Mouse (Mus musculus): ENCODE measurements around the gene Dtnbp1. TPM values are rescaled to one million over a fixed set of nuclear protein-coding genes. Genes with fewer than 3 reads are reported as not detected.

Dtnbp1 gene
- polyA plus RNA-seq, 1 experiment from 2014 or later: 28.6 TPM

GRCm38 (mm10) chr13:44921721-44922120 is 80.2 kb downstream of the Dtnbp1 start:
- H3K9me3 ChIP-seq (replicated peaks): no peaks in the 10 kb centered on the region
- WGBS (ENCODE audit: insufficient replicate concordance): 81% methylated on average over 5 of the region's 5 CpGs
- no peak overlapping the region for H3K4me3 ChIP-seq (replicated peaks)
- H3K4me2 ChIP-seq: no peak overlapping the region
- no peak overlapping the region for H3K9ac ChIP-seq
- H3K27me3 ChIP-seq: no peaks in the 10 kb centered on the region
- H3K36me3 ChIP-seq (replicated peaks): peaks cover 88% of the 10 kb centered on the region
- no peak overlapping the region for H3K27ac ChIP-seq (replicated peaks)
- no peaks in the 10 kb centered on the region for H3K4me1 ChIP-seq (replicated peaks)
- ATAC-seq (ENCODE audit: insufficient read depth): no peak

GRCm38 (mm10) chr13:44921095-44921494 is 80.9 kb downstream of the Dtnbp1 start:
- Histone ChIP-seq H3K27ac (replicated peaks) (no peak overlapping the region), H3K4me2 (no peak overlapping the region), H3K4me1 (replicated peaks) (peaks cover 1% of the 10 kb centered on the region; the same call in 1 of the 2 replicates), H3K36me3 (replicated peaks) (peaks cover 94% of the 10 kb centered on the region), H3K9ac (no peak overlapping the region), H3K9me3 (replicated peaks) (no peaks in the 10 kb centered on the region), H3K27me3 (no peaks in the 10 kb centered on the region), H3K4me3 (replicated peaks) (no peak overlapping the region)
- no peak for ATAC-seq (ENCODE audit: insufficient read depth)
- 68% methylated on average over 10 of the region's 10 CpGs for WGBS (ENCODE audit: insufficient replicate concordance)

GRCm38 (mm10) chr13:44918269-44918668 is 83.7 kb downstream of the Dtnbp1 start:
- Histone ChIP-seq H3K9me3 (replicated peaks) (no peaks in the 10 kb centered on the region), H3K4me2 (no peak overlapping the region), H3K4me1 (replicated peaks) (peaks cover 21% of the 10 kb centered on the region), H3K36me3 (replicated peaks) (peaks cover 98% of the 10 kb centered on the region), H3K9ac (no peak overlapping the region), H3K27me3 (no peaks in the 10 kb centered on the region), H3K4me3 (replicated peaks) (no peak overlapping the region), H3K27ac (replicated peaks) (no peak overlapping the region)
- no peak for ATAC-seq (ENCODE audit: insufficient read depth)
- WGBS (ENCODE audit: insufficient replicate concordance): 85% methylated on average over 2 of the region's 2 CpGs

- H3K36me3 ChIP-seq (replicated peaks): peaks cover 98% of the 10 kb centered on the region
- H3K4me3 ChIP-seq (replicated peaks): no peak overlapping the region
- 83% methylated on average over 4 of the region's 4 CpGs for whole genome bisulfite sequencing (ENCODE audit: insufficient replicate concordance)
- no peak overlapping the region for H3K9ac ChIP-seq
- no peak overlapping the region for H3K27ac ChIP-seq (replicated peaks)
- no peak overlapping the region for H3K4me2 ChIP-seq
- no peaks in the 10 kb centered on the region for H3K27me3 ChIP-seq
- H3K4me1 ChIP-seq (replicated peaks): peaks cover 21% of the 10 kb centered on the region
- no peaks in the 10 kb centered on the region for H3K9me3 ChIP-seq (replicated peaks)
- ATAC-seq (ENCODE audit: insufficient read depth): no peak
Observed at GRCm38 (mm10) chr13:44917202-44917601, 84.7 kb downstream of the Dtnbp1 start.

GRCm38 (mm10) chr13:44915945-44916344 is 86.0 kb downstream of the Dtnbp1 start:
- H3K27me3 ChIP-seq: no peaks in the 10 kb centered on the region
- no peak overlapping the region for H3K9ac ChIP-seq
- 52% methylated on average over 4 of the region's 4 CpGs for WGBS (ENCODE audit: insufficient replicate concordance)
- H3K27ac ChIP-seq (replicated peaks): no peak overlapping the region
- peaks cover 21% of the 10 kb centered on the region for H3K4me1 ChIP-seq (replicated peaks)
- H3K4me2 ChIP-seq: no peak overlapping the region
- H3K4me3 ChIP-seq (replicated peaks): no peak overlapping the region
- no peak for ATAC-seq (ENCODE audit: insufficient read depth)
- no peaks in the 10 kb centered on the region for H3K9me3 ChIP-seq (replicated peaks)
- peaks cover 97% of the 10 kb centered on the region for H3K36me3 ChIP-seq (replicated peaks)

GRCm38 (mm10) chr13:44915382-44915781 is 86.6 kb downstream of the Dtnbp1 start:
- peaks cover 97% of the 10 kb centered on the region for H3K36me3 ChIP-seq (replicated peaks)
- no peaks in the 10 kb centered on the region for H3K9me3 ChIP-seq (replicated peaks)
- ATAC-seq (ENCODE audit: insufficient read depth): peak; percentile 56; the same call in 1 of the 2 replicates

GRCm38 (mm10) chr13:44913560-44913959 is 88.4 kb downstream of the Dtnbp1 start:
- Histone ChIP-seq H3K4me2 (no peak overlapping the region), H3K27ac (replicated peaks) (no peak overlapping the region), H3K27me3 (no peaks in the 10 kb centered on the region), H3K4me3 (replicated peaks) (no peak overlapping the region), H3K4me1 (replicated peaks) (peaks cover 21% of the 10 kb centered on the region), H3K9ac (no peak overlapping the region), H3K9me3 (replicated peaks) (no peaks in the 10 kb centered on the region), H3K36me3 (replicated peaks) (peaks cover 96% of the 10 kb centered on the region)
- WGBS (ENCODE audit: insufficient replicate concordance): 69% methylated on average over 7 of the region's 7 CpGs
- no peak for ATAC-seq (ENCODE audit: insufficient read depth)

More at GRCm38 (mm10) chr13:44915382-44915781, 86.6 kb downstream of the Dtnbp1 start:
- Histone ChIP-seq H3K4me2 (no peak overlapping the region), H3K4me1 (replicated peaks) (peaks cover 21% of the 10 kb centered on the region), H3K4me3 (replicated peaks) (no peak overlapping the region), H3K27ac (replicated peaks) (no peak overlapping the region), H3K27me3 (no peaks in the 10 kb centered on the region), H3K9ac (no peak overlapping the region)
- WGBS (ENCODE audit: insufficient replicate concordance): 22% methylated on average over 5 of the region's 5 CpGs

GRCm38 (mm10) chr13:44912851-44913250 is 89.1 kb downstream of the Dtnbp1 start:
- Histone ChIP-seq H3K4me3 (replicated peaks) (no peak overlapping the region), H3K9me3 (replicated peaks) (no peaks in the 10 kb centered on the region), H3K4me1 (replicated peaks) (peaks cover 21% of the 10 kb centered on the region), H3K9ac (no peak overlapping the region), H3K27ac (replicated peaks) (no peak overlapping the region), H3K4me2 (no peak overlapping the region), H3K27me3 (no peaks in the 10 kb centered on the region), H3K36me3 (replicated peaks) (peaks cover 94% of the 10 kb centered on the region)
- ATAC-seq (ENCODE audit: insufficient read depth): no peak
- WGBS (ENCODE audit: insufficient replicate concordance): 69% methylated on average over 2 of the region's 2 CpGs

GRCm38 (mm10) chr13:44908790-44909189 is 93.2 kb downstream of the Dtnbp1 start:
- no peaks in the 10 kb centered on the region; the same call in 1 of the 2 replicates for H3K4me1 ChIP-seq (replicated peaks)
- 69% methylated on average over 1 of the region's 1 CpGs for WGBS (ENCODE audit: insufficient replicate concordance)
- no peak overlapping the region for H3K9ac ChIP-seq
- H3K36me3 ChIP-seq (replicated peaks): peaks cover 79% of the 10 kb centered on the region
- H3K27ac ChIP-seq (replicated peaks): no peak overlapping the region
- H3K27me3 ChIP-seq: no peaks in the 10 kb centered on the region
- no peak for ATAC-seq (ENCODE audit: insufficient read depth)
- no peaks in the 10 kb centered on the region for H3K9me3 ChIP-seq (replicated peaks)
- H3K4me3 ChIP-seq (replicated peaks): no peak overlapping the region
- no peak overlapping the region for H3K4me2 ChIP-seq

GRCm38 (mm10) chr13:44907702-44908101 is 94.2 kb downstream of the Dtnbp1 start:
- H3K9ac ChIP-seq: no peak overlapping the region

GRCm38 (mm10) chr13:44906141-44906540 is 95.8 kb downstream of the Dtnbp1 start:
- H3K4me1 ChIP-seq (replicated peaks): no peaks in the 10 kb centered on the region; the same call in 1 of the 2 replicates

More at GRCm38 (mm10) chr13:44907702-44908101, 94.2 kb downstream of the Dtnbp1 start:
- no peak for ATAC-seq (ENCODE audit: insufficient read depth)
- Histone ChIP-seq H3K9me3 (replicated peaks) (no peaks in the 10 kb centered on the region), H3K36me3 (replicated peaks) (peaks cover 77% of the 10 kb centered on the region), H3K4me2 (no peak overlapping the region), H3K27me3 (no peaks in the 10 kb centered on the region), H3K4me3 (replicated peaks) (no peak overlapping the region), H3K4me1 (replicated peaks) (no peaks in the 10 kb centered on the region; the same call in 1 of the 2 replicates), H3K27ac (replicated peaks) (no peak overlapping the region)
- 75% methylated on average over 6 of the region's 6 CpGs for WGBS (ENCODE audit: insufficient replicate concordance)

GRCm38 (mm10) chr13:44904271-44904670 is 97.7 kb downstream of the Dtnbp1 start:
- peaks cover 60% of the 10 kb centered on the region for H3K36me3 ChIP-seq (replicated peaks)
- no peaks in the 10 kb centered on the region for H3K9me3 ChIP-seq (replicated peaks)
- H3K4me2 ChIP-seq: no peak overlapping the region
- no peak for ATAC-seq (ENCODE audit: insufficient read depth)
- H3K4me3 ChIP-seq (replicated peaks): no peak overlapping the region
- H3K9ac ChIP-seq: no peak overlapping the region
- H3K4me1 ChIP-seq (replicated peaks): no peaks in the 10 kb centered on the region
- WGBS (ENCODE audit: insufficient replicate concordance): 21% methylated on average over 1 of the region's 1 CpGs
- H3K27ac ChIP-seq (replicated peaks): no peak overlapping the region
- H3K27me3 ChIP-seq: no peaks in the 10 kb centered on the region

More at GRCm38 (mm10) chr13:44906141-44906540, 95.8 kb downstream of the Dtnbp1 start:
- ATAC-seq (ENCODE audit: insufficient read depth): no peak
- Histone ChIP-seq H3K9ac (no peak overlapping the region), H3K9me3 (replicated peaks) (no peaks in the 10 kb centered on the region), H3K36me3 (replicated peaks) (peaks cover 73% of the 10 kb centered on the region), H3K4me2 (no peak overlapping the region), H3K4me3 (replicated peaks) (no peak overlapping the region), H3K27me3 (no peaks in the 10 kb centered on the region), H3K27ac (replicated peaks) (no peak overlapping the region)
- 91% methylated on average over 11 of the region's 11 CpGs for WGBS (ENCODE audit: insufficient replicate concordance)
